Mouse (Mus musculus): ENCODE measurements around the gene Hmg20b. TPM values are rescaled to one million over a fixed set of nuclear protein-coding genes. Genes with fewer than 3 reads are reported as not detected.

Gene Hmg20b
- polyA plus RNA-seq, 1 experiment from 2014 or later: 99.8 TPM

- Histone ChIP-seq H3K4me1 (replicated peaks; ENCODE audit: control insufficient read depth, insufficient read depth, low read length) (peaks cover 3% of the 10 kb centered on the region; the same call in 1 of the 2 replicates), H3K27me3 (replicated peaks; ENCODE audit: control insufficient read depth, insufficient read depth, low read length) (no peaks in the 10 kb centered on the region), H3K9me3 (ENCODE audit: control insufficient read depth) (no peaks in the 10 kb centered on the region), H3K9ac (ENCODE audit: low read depth, low read length) (no peak within 1 kb of the TSS; the same call in 1 of the 2 replicates), H3K4me3 (ENCODE audit: low read depth, low read length) (no peak within 1 kb of the TSS), H3K4me2 (replicated peaks; ENCODE audit: low read depth) (no peak within 1 kb of the TSS), H3K27ac (ENCODE audit: low read depth, low read length) (no peak within 1 kb of the TSS), H3K36me3 (ENCODE audit: control insufficient read depth, insufficient read depth) (peaks cover 34% of the 10 kb centered on the region)
- WGBS: 47% methylated on average over 5 of the region's 5 CpGs
- no peak for TF ChIP-seq CTCF (IDR thresholded peaks at IDR 0.05; ENCODE audit: low read depth)
- no peak for ATAC-seq
Observed at GRCm38 (mm10) chr10:81388505-81389055, 38.3 kb upstream of the Hmg20b start, which contains the start of gene Gm48552. Gm48552 (plus strand) TSS chr10:81389005.

GRCm38 (mm10) chr10:81387716-81388115 is 37.4 kb upstream of the Hmg20b start:
- H3K4me1 ChIP-seq (replicated peaks; ENCODE audit: control insufficient read depth, insufficient read depth, low read length): peaks cover 3% of the 10 kb centered on the region; the same call in 1 of the 2 replicates
- ATAC-seq: no peak
- 0 out of 2 replicates have a peak overlapping the region, but pooled peaks have one; percentile 4 for H3K27ac ChIP-seq (ENCODE audit: low read depth, low read length)
- no peak overlapping the region for H3K4me2 ChIP-seq (replicated peaks; ENCODE audit: low read depth)
- no peak overlapping the region for H3K9ac ChIP-seq (ENCODE audit: low read depth, low read length)
- no peak for TF ChIP-seq CTCF (IDR thresholded peaks at IDR 0.05; ENCODE audit: low read depth)
- H3K4me3 ChIP-seq (ENCODE audit: low read depth, low read length): no peak overlapping the region
- no peaks in the 10 kb centered on the region for H3K27me3 ChIP-seq (replicated peaks; ENCODE audit: control insufficient read depth, insufficient read depth, low read length)
- no peaks in the 10 kb centered on the region for H3K9me3 ChIP-seq (ENCODE audit: control insufficient read depth)
- peaks cover 34% of the 10 kb centered on the region for H3K36me3 ChIP-seq (ENCODE audit: control insufficient read depth, insufficient read depth)
- WGBS: 93% methylated on average over 20 of the region's 20 CpGs

GRCm38 (mm10) chr10:81385603-81386306 is 35.5 kb upstream of the Hmg20b start:
- WGBS: 61% methylated on average over 22 of the region's 22 CpGs
- peak overlapping the region; percentile 76; the same call in 1 of the 2 replicates for H3K9ac ChIP-seq (ENCODE audit: low read depth, low read length)
- H3K27me3 ChIP-seq (replicated peaks; ENCODE audit: control insufficient read depth, insufficient read depth, low read length): no peaks in the 10 kb centered on the region
- no peak overlapping the region for H3K27ac ChIP-seq (ENCODE audit: low read depth, low read length)
- H3K9me3 ChIP-seq (ENCODE audit: control insufficient read depth): no peaks in the 10 kb centered on the region
- H3K4me3 ChIP-seq (ENCODE audit: low read depth, low read length): peak overlapping the region; percentile 81; the same call in 1 of the 2 replicates
- 0 out of 2 replicates have a peak, but pooled peaks cover 3% of the 10 kb centered on the region for H3K4me1 ChIP-seq (replicated peaks; ENCODE audit: control insufficient read depth, insufficient read depth, low read length)
- peaks cover 30% of the 10 kb centered on the region for H3K36me3 ChIP-seq (ENCODE audit: control insufficient read depth, insufficient read depth)
- ATAC-seq: no peak
- peak overlapping the region; percentile 76 for H3K4me2 ChIP-seq (replicated peaks; ENCODE audit: low read depth)
- TF ChIP-seq CTCF (IDR thresholded peaks at IDR 0.05; ENCODE audit: low read depth): no peak

GRCm38 (mm10) chr10:81384605-81384982 is 34.3 kb upstream of the Hmg20b start:
- Histone ChIP-seq H3K4me2 (replicated peaks; ENCODE audit: low read depth) (peak overlapping the region; percentile 76), H3K36me3 (ENCODE audit: control insufficient read depth, insufficient read depth) (peaks cover 30% of the 10 kb centered on the region), H3K4me1 (replicated peaks; ENCODE audit: control insufficient read depth, insufficient read depth, low read length) (0 out of 2 replicates have a peak, but pooled peaks cover 3% of the 10 kb centered on the region), H3K27me3 (replicated peaks; ENCODE audit: control insufficient read depth, insufficient read depth, low read length) (no peaks in the 10 kb centered on the region), H3K27ac (ENCODE audit: low read depth, low read length) (peak overlapping the region; percentile 82), H3K9ac (ENCODE audit: low read depth, low read length) (peak overlapping the region; percentile 76), H3K4me3 (ENCODE audit: low read depth, low read length) (peak overlapping the region; percentile 81), H3K9me3 (ENCODE audit: control insufficient read depth) (no peaks in the 10 kb centered on the region)
- ATAC-seq: peak; percentile 12; the same call in 1 of the 2 replicates
- TF ChIP-seq CTCF (IDR thresholded peaks at IDR 0.05; ENCODE audit: low read depth): peak; percentile 1; the same call in 1 of the 2 replicates
- WGBS: 0% methylated on average over 19 of the region's 19 CpGs

- ATAC-seq: peak; percentile 90
Observed at GRCm38 (mm10) chr10:81383802-81384604, 33.7 kb upstream of the Hmg20b start, which contains the start of the genes Dohh and Gm48551. Dohh (plus strand) TSS chr10:81384428. Gm48551 (plus strand) TSS chr10:81384466.

More at GRCm38 (mm10) chr10:81383802-81384604, 33.7 kb upstream of the Hmg20b start, which contains the start of the genes Dohh and Gm48551:
- Histone ChIP-seq H3K9ac (ENCODE audit: low read depth, low read length) (peak within 1 kb of the TSS; percentile 76), H3K4me1 (replicated peaks; ENCODE audit: control insufficient read depth, insufficient read depth, low read length) (0 out of 2 replicates have a peak, but pooled peaks cover 3% of the 10 kb centered on the region), H3K27me3 (replicated peaks; ENCODE audit: control insufficient read depth, insufficient read depth, low read length) (no peaks in the 10 kb centered on the region), H3K4me3 (ENCODE audit: low read depth, low read length) (peak within 1 kb of the TSS; percentile 81), H3K27ac (ENCODE audit: low read depth, low read length) (peak within 1 kb of the TSS; percentile 82), H3K4me2 (replicated peaks; ENCODE audit: low read depth) (peak within 1 kb of the TSS; percentile 76), H3K36me3 (ENCODE audit: control insufficient read depth, insufficient read depth) (peaks cover 30% of the 10 kb centered on the region), H3K9me3 (ENCODE audit: control insufficient read depth) (no peaks in the 10 kb centered on the region)
- 3% methylated on average over 51 of the region's 54 CpGs for WGBS
- peak; percentile 12; the same call in 1 of the 2 replicates for TF ChIP-seq CTCF (IDR thresholded peaks at IDR 0.05; ENCODE audit: low read depth)
